Mouse (Mus musculus): ENCODE results near the gene Olfr1417. TPM values are rescaled to one million over a fixed set of nuclear protein-coding genes. Genes with fewer than 3 reads are reported as not detected.
"Not testable (repeated sequence)": the region's sequence is repeated elsewhere in the genome, so short reads cannot be mapped to it uniquely, and the experiment has no call there.

Gene Olfr1417
- not detected in 2 replicates for polyA plus RNA-seq (2015; fragmentation: Nextera tagmentation; extraction: Ambion mirVana)

DNA sequence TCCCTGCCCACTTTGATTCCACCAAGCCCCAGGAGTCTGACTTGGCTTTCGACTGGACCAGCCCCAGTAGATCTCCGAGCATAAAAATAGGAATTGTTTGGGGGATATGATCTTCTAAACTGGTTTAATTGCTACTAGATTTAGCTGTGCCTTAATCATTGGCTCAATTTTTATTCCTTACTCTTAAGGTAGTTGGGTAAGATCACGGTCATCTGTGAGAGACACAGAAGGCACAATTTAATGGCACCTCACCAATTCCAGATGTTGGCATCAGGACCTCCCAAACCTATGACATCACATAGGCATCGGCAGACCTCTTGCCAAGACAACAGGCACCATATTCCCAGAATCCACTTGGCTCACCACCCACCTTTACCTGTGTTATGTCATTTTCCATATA is at the start of gene Olfr1417:
Olfr1417 (minus strand) TSS at position 101 of the 400 bp plus-strand sequence.
- ATAC-seq (replicated peaks; ENCODE audit: low FRiP score): no peak
- Histone ChIP-seq H3K36me3 (no peaks in the 10 kb centered on the region), H3K27ac (no peak within 1 kb of the TSS), H3K9ac (no peak within 1 kb of the TSS), H3K9me3 (replicated peaks) (no peaks in the 10 kb centered on the region), H3K4me2 (no peak within 1 kb of the TSS), H3K27me3 (no peaks in the 10 kb centered on the region), H3K4me1 (no peaks in the 10 kb centered on the region), H3K4me3 (replicated peaks) (no peak within 1 kb of the TSS)
- WGBS: 89% methylated on average over 4 of the region's 4 CpGs

DNA sequence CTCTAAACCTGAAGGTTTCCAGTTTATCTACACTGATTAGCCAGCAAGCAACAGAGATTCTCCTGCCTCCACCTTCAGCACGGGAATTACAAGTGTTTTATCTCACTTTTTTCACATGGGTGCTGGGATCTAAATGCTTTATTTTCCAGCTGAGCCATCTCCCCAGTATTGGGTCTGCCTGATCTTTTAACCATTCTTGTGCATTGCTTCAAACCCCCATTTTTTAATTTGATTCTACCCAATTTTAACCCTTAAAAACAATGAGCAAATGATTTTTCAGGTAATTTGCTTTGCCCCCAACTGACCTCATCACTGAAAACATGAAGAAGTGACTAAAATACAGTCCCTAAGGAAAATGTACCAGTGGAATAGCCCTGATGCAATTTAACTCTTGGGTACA is 47.2 kb upstream of the Olfr1417 start, which contains the start of gene Olfr1420:
Olfr1420 (plus strand) TSS at position 301 of the 400 bp plus-strand sequence.
- Histone ChIP-seq H3K27me3 (no peaks in the 10 kb centered on the region), H3K27ac (no peak within 1 kb of the TSS), H3K9ac (no peak within 1 kb of the TSS), H3K4me3 (replicated peaks) (no peak within 1 kb of the TSS), H3K4me1 (no peaks in the 10 kb centered on the region), H3K36me3 (no peaks in the 10 kb centered on the region), H3K4me2 (no peak within 1 kb of the TSS), H3K9me3 (replicated peaks) (no peaks in the 10 kb centered on the region)
- 38% methylated on average over 1 of the region's 1 CpGs for WGBS
- no peak for ATAC-seq (replicated peaks; ENCODE audit: low FRiP score)

DNA sequence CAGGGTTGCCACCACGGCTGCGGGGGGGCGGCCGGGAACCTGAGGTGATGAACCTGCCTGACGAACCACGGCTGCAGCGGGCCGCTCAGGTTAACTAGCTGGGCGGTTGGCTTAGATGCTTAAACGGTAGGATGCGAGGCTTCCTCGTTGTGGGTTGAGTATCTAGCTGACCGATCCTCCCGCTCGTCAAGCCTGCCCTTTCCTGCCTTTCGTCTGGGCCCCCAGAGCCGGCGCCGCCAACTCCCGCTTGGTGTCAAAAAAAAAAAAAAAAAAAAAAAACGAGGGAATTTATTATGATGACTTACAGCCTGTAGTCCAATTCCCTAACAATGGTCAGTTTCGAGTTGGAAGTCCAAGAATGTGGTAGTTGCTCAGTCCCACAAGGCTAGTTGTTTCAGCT is 39.4 kb upstream of the Olfr1417 start:
- not testable (repeated sequence) for H3K4me3 ChIP-seq (replicated peaks); H3K9me3 ChIP-seq (replicated peaks); H3K36me3 ChIP-seq; H3K4me1 ChIP-seq; ATAC-seq (replicated peaks; ENCODE audit: low FRiP score); H3K27me3 ChIP-seq; H3K9ac ChIP-seq; H3K27ac ChIP-seq
- peak overlapping the region; percentile 39 for H3K4me2 ChIP-seq
- 59% methylated on average over 22 of the region's 22 CpGs for WGBS

DNA sequence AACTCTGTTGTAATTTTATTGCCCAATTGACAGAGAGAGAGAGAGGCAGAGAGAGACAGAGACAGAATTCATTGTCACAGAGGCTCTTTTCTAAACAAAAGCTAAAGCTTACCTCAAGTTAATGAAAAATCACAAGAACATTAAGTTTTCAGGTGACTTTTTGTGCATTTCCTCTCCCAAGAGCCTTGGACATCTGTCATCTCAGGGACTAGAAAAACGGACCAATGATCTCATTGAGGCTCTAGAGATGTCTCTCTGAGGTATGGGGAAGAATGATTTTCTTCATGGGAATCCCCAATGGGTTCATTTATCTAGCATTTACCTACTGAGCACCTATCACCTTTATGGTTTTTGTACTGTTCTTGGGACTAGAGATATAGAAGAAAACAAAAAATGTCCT is 36.0 kb upstream of the Olfr1417 start, which contains the start of gene Olfr1419:
Olfr1419 (minus strand) TSS at position 101 of the 400 bp plus-strand sequence.
- Histone ChIP-seq H3K27me3 (no peaks in the 10 kb centered on the region), H3K36me3 (no peaks in the 10 kb centered on the region), H3K4me3 (replicated peaks) (no peak within 1 kb of the TSS), H3K4me2 (no peak within 1 kb of the TSS), H3K27ac (no peak within 1 kb of the TSS), H3K9ac (no peak within 1 kb of the TSS), H3K9me3 (replicated peaks) (no peaks in the 10 kb centered on the region), H3K4me1 (no peaks in the 10 kb centered on the region)
- 39% methylated on average over 1 of the region's 1 CpGs for WGBS
- ATAC-seq (replicated peaks; ENCODE audit: low FRiP score): no peak

DNA sequence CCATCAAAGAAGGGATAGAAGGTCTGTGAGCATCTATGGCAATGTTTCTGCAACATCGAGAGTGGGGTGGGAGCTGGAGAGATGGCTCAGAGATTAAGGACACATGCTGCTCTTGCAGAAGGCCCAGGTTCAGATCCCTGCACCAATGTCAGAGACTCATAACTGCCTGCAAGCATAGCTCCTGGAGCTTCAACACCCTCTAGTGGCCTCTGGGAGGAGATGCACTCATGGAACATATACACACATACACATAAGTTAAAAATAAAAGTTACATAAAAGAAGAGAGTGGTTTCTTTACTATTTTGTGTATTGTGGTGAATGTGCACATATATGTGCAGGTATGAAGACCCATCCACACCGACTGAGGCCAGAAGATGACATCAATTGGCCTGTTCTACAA is 28.8 kb upstream of the Olfr1417 start:
- ATAC-seq (replicated peaks; ENCODE audit: low FRiP score): no peak
- Histone ChIP-seq H3K9ac (no peak overlapping the region), H3K4me2 (no peak overlapping the region), H3K36me3 (no peaks in the 10 kb centered on the region), H3K9me3 (replicated peaks) (no peaks in the 10 kb centered on the region), H3K4me1 (no peaks in the 10 kb centered on the region), H3K27me3 (no peaks in the 10 kb centered on the region), H3K27ac (no peak overlapping the region), H3K4me3 (replicated peaks) (no peak overlapping the region)
- WGBS: 79% methylated on average over 2 of the region's 2 CpGs

DNA sequence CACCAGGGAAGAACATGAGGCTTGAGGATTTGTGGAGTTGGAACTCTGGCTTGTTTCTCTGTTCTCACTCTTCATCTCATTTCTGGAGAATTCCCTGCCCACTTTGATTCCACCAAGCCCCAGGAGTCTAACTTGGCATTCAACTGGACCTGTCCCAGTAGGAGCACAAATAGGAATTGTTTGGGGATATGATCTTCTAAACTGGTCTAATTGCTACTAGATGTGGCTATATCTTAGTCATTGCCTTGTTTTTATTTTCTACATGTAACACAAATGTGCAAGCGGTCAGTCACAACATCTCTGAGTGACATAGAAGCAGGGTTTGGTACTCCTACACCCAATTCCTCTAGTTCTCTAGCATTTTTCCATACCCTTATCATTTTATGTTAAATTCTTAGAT is 21.9 kb upstream of the Olfr1417 start, which contains the start of gene Olfr1418:
Olfr1418 (minus strand) TSS at position 101 of the 400 bp plus-strand sequence.
- Histone ChIP-seq H3K36me3 (no peaks in the 10 kb centered on the region), H3K4me1 (no peaks in the 10 kb centered on the region), H3K9me3 (replicated peaks) (no peaks in the 10 kb centered on the region), H3K4me3 (replicated peaks) (no peak within 1 kb of the TSS), H3K4me2 (no peak within 1 kb of the TSS), H3K27ac (no peak within 1 kb of the TSS), H3K27me3 (no peaks in the 10 kb centered on the region), H3K9ac (no peak within 1 kb of the TSS)
- 98% methylated on average over 1 of the region's 1 CpGs for WGBS
- no peak for ATAC-seq (replicated peaks; ENCODE audit: low FRiP score)

DNA sequence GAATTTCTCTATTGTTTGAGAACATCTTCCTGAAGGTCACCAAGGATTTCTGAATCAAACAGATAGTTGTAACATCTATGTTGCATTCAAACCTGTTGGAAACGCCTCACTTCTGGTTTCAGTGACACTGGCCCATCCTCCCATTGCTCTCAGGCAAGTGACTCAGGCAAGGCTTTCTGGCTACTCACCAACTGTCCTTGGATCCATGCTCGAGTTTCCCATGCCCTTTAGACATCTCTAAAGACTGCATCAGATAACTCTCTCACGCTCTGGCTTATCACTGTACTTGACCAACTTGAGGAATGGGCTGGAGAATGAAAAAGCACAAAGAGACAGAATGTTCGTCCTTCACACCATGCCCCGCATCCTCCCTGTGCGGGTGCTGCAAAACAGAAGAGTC is 17.5 kb upstream of the Olfr1417 start:
- Histone ChIP-seq H3K36me3 (no peaks in the 10 kb centered on the region), H3K4me3 (replicated peaks) (no peak overlapping the region), H3K4me2 (no peak overlapping the region), H3K27me3 (no peaks in the 10 kb centered on the region), H3K4me1 (no peaks in the 10 kb centered on the region), H3K9ac (no peak overlapping the region), H3K9me3 (replicated peaks) (0 out of 2 replicates have a peak, but pooled peaks cover 3% of the 10 kb centered on the region), H3K27ac (no peak overlapping the region)
- 81% methylated on average over 6 of the region's 6 CpGs for WGBS
- no peak for ATAC-seq (replicated peaks; ENCODE audit: low FRiP score)

DNA sequence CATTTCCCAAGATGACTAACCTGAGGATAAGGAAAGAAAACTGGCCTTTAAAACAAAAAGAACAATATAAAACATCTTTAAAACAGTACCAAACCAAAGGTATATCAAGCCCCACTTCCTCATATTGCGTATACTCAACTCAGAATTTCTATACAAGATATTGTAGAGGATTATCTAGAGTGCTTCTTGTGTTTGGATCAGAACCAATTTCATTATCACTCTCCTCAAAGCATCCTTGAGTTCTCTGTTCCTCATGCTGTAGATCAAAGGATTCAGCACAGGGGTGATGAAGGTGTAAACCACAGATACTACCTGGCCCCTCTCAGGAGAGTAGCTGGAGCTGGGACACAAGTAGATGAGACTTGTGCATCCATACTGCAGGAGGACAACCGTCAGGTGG is 15.8 kb upstream of the Olfr1417 start:
- Histone ChIP-seq H3K4me2 (no peak overlapping the region), H3K9me3 (replicated peaks) (0 out of 2 replicates have a peak, but pooled peaks cover 3% of the 10 kb centered on the region), H3K27me3 (no peaks in the 10 kb centered on the region), H3K4me1 (no peaks in the 10 kb centered on the region), H3K36me3 (no peaks in the 10 kb centered on the region), H3K27ac (no peak overlapping the region), H3K9ac (no peak overlapping the region), H3K4me3 (replicated peaks) (no peak overlapping the region)
- 88% methylated on average over 2 of the region's 2 CpGs for WGBS
- no peak for ATAC-seq (replicated peaks; ENCODE audit: low FRiP score)

DNA sequence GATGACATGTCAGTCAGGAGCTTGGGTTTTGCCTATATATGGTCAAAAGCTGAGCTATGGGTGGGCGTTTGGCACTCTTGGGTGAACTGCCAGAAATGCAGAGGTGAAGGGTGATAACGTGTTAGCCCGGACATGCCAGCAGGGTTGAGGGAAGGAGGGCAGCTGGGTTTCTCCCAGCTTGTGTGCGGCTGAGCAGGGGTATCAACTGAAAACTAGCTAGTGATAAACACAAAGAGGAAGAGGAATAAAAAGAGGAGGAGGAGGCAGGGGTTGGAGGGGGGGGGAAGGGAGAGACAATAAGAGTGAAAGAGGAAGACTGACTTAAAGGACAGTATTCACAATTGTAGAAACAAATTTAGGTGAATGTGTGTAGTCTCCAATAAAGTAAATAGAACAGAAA is 13.6 kb upstream of the Olfr1417 start:
- H3K36me3 ChIP-seq: no peaks in the 10 kb centered on the region
- H3K9ac ChIP-seq: no peak overlapping the region
- H3K4me3 ChIP-seq (replicated peaks): no peak overlapping the region
- H3K27me3 ChIP-seq: no peaks in the 10 kb centered on the region
- H3K9me3 ChIP-seq (replicated peaks): 0 out of 2 replicates have a peak, but pooled peaks cover 3% of the 10 kb centered on the region
- H3K4me1 ChIP-seq: no peaks in the 10 kb centered on the region
- no peak overlapping the region for H3K4me2 ChIP-seq
- 62% methylated on average over 4 of the region's 4 CpGs for WGBS
- H3K27ac ChIP-seq: no peak overlapping the region
- ATAC-seq (replicated peaks; ENCODE audit: low FRiP score): no peak

DNA sequence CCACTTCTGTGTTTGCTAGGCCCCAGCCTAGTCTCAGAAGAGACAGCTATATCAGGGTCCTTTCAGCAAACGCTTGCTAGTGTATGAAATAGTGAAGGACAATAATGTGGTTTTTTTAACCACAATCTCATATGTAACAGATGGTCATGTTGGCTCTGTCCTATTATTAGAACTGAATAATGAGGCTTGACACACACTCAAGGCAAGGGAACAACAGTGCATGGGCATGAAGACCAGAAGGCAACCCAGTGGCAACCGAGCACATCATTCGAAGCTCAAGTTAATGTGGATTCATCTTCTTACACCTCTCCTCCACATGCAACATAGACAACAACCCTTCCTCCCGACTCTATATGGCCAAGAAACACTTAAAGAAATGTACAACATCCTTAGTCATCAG is 7.3 kb upstream of the Olfr1417 start:
- H3K27ac ChIP-seq: no peak overlapping the region
- no peak overlapping the region for H3K4me2 ChIP-seq
- H3K4me1 ChIP-seq: no peaks in the 10 kb centered on the region
- H3K9ac ChIP-seq: no peak overlapping the region
- WGBS: 88% methylated on average over 4 of the region's 4 CpGs
- no peak overlapping the region for H3K4me3 ChIP-seq (replicated peaks)
- no peak for ATAC-seq (replicated peaks; ENCODE audit: low FRiP score)
- no peaks in the 10 kb centered on the region for H3K9me3 ChIP-seq (replicated peaks)
- no peaks in the 10 kb centered on the region for H3K36me3 ChIP-seq
- no peaks in the 10 kb centered on the region for H3K27me3 ChIP-seq

DNA sequence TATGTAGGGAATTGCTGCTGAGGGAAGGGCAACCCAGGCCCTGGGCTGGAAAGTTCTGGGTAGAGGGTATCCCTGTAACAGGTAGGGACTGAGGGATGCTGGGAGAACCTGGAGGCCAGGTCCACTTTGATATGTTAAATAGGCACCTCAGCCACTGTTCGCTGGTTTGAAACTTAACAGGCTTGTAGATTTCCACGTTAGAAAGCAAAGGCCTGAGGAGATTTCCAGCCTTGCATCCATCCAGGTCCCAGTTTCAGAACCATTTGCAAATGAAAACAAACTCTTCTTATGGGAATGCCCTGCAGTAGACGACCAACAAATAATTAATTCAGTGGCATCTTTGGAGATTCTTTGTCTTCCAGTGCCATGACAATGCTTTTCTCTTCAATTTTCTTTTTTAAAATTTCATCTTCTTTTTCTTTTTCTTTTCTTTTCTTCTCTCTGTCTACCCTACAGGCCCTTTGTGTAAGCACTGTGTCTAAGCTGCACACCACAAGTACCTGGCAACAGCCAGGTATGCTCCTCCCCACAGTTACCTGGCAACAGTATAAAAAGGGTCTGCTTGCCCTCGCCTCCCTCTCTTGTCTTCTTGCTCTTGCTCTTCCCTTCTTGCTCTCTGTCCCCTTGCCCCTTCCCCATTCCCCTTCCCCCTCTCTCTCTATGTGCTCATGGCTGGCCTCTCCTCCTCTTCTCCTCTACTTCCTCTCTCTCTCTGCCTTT is 15.5 kb downstream of the Olfr1417 start:
- no peak overlapping the region for H3K27ac ChIP-seq
- H3K4me2 ChIP-seq: no peak overlapping the region
- H3K4me1 ChIP-seq: peaks cover 12% of the 10 kb centered on the region
- no peak overlapping the region for H3K4me3 ChIP-seq (replicated peaks)
- 35% methylated on average over 4 of the region's 4 CpGs for WGBS
- no peak overlapping the region for H3K9ac ChIP-seq
- H3K27me3 ChIP-seq: peaks cover 7% of the 10 kb centered on the region; the same call in 1 of the 2 replicates
- no peak for ATAC-seq (replicated peaks; ENCODE audit: low FRiP score)
- H3K9me3 ChIP-seq (replicated peaks): no peaks in the 10 kb centered on the region
- H3K36me3 ChIP-seq: no peaks in the 10 kb centered on the region

DNA sequence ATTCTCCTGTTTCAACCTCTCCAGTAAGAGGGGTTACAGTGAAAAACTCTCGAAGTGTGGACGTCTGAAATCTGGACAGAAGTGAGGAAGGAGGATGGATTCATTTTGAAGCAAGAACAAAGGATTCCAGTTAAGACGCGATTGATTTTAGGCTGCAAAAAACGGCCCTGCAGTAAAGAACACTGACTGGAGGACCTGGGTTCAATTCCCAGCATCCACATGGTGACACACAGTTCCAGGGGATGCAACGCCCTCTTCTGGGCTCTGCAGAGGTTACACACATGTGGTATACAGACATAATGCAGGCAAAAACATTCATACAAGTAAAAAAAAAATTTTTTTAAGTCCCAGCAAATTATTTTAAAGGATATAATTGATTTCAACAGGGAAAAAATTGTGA is 18.8 kb downstream of the Olfr1417 start:
- 26% methylated on average over 6 of the region's 6 CpGs for WGBS
- Histone ChIP-seq H3K9ac (no peak overlapping the region), H3K4me2 (peak overlapping the region; percentile 91), H3K9me3 (replicated peaks) (no peaks in the 10 kb centered on the region), H3K4me1 (peaks cover 28% of the 10 kb centered on the region), H3K36me3 (no peaks in the 10 kb centered on the region), H3K27me3 (peaks cover 4% of the 10 kb centered on the region; the same call in 1 of the 2 replicates), H3K4me3 (replicated peaks) (peak overlapping the region; percentile 81), H3K27ac (no peak overlapping the region)
- no peak for ATAC-seq (replicated peaks; ENCODE audit: low FRiP score)

All from kidney, embryonic 15.5 days (tissue).